Mouse (Mus musculus): ENCODE data around the gene Pcx.
A peak's percentile ranks its signal among the peaks of the same experiment; 100 is the strongest.

- peak; percentile 63 for TF ChIP-seq CTCF (IDR thresholded peaks at IDR 0.05; ENCODE audit: low read depth)
- no peak for TF ChIP-seq EP300 (optimal IDR thresholded peaks at IDR 0.05)
Observed at GRCm38 (mm10) chr19:4468363-4468762, 41.9 kb upstream of the Pcx start.

Data from stomach, postnatal 0 days (tissue).